Mouse (Mus musculus) heart, adult 2 months (tissue): Measurements from ENCODE around the gene Mex3a.

Source experiments
- CTCF ChIP-seq: fragments of 200-600 bp; IDR thresholded peaks from 2 replicates; pipeline ENCODE4 v1.8.1; 2022; ENCODE audit warnings: antibody characterized with exemption, mild to moderate bottlenecking, moderate library complexity
- POLR2A ChIP-seq: fragments of 200-500 bp; IDR thresholded peaks from 2 replicates; pipeline ENCODE4 v1.6.1; 2011; ENCODE audit warnings: mild to moderate bottlenecking, low read depth, low read length, control low read depth; ENCODE audit not compliant: insufficient read depth

GRCm38 (mm10) chr3:88500655-88501365 is 31.4 kb upstream of the Mex3a start:
- no peak for TF ChIP-seq CTCF
- TF ChIP-seq POLR2A: no peak
